Mouse (Mus musculus) heart, embryonic 10.5 days (tissue): ENCODE data around the gene Slc17a4. TPM values are rescaled to one million over a fixed set of nuclear protein-coding genes. Genes with fewer than 3 reads are reported as not detected.

ENCODE experiments used
- DNase-seq: peaks from one replicate; pipeline ENCODE4 v3.0.0-alpha.2; 2017; ENCODE audit warnings: low spot score
- H3K27ac ChIP-seq: fragments of 300-500 bp; sonication (generic); 2 replicates; pipeline ENCODE4 v1.5.1; 2016; ENCODE audit warnings: mild to moderate bottlenecking
- H3K27me3 ChIP-seq: fragments of 300-500 bp; sonication (generic); 2 replicates; pipeline ENCODE4 v1.6.1; 2016; ENCODE audit warnings: mild to moderate bottlenecking; ENCODE audit not compliant: poor library complexity, insufficient read depth, severe bottlenecking
- H3K36me3 ChIP-seq: fragments of 300-500 bp; sonication (generic); 2 replicates; pipeline ENCODE4 v1.6.1; 2016; ENCODE audit warnings: mild to moderate bottlenecking, moderate library complexity
- H3K4me1 ChIP-seq: fragments of 300-500 bp; sonication (generic); 2 replicates; pipeline ENCODE4 v1.6.1; 2016; ENCODE audit warnings: mild to moderate bottlenecking
- H3K4me3 ChIP-seq: fragments of 300-500 bp; sonication (generic); 2 replicates; pipeline ENCODE4 v1.5.1; 2016; ENCODE audit warnings: mild to moderate bottlenecking, moderate library complexity
- H3K9me3 ChIP-seq: fragments of 300-500 bp; sonication (generic); 2 replicates; pipeline ENCODE4 v1.6.1; 2016; ENCODE audit warnings: mild to moderate bottlenecking, moderate library complexity
- WGBS: fragments of 180-500 bp; shearing (Covaris S2); methylation state at CpG from one replicate; pipeline ENCODE4 v1.1.7; 2016; 5-methylcytosine and 5-hydroxymethylcytosine counted together
- polyA plus RNA-seq: library from polyadenylated mRNA; unstranded; fragments of >200 nt; fragmentation: Nextera tagmentation; extraction: Ambion mirVana; gene quantifications from 2 replicates; pipeline ENCODE4 v1.2.1, GENCODE M21; 2016

The Slc17a4 gene
- polyA plus RNA-seq, 1 experiment from 2014 or later = not detected

DNA sequence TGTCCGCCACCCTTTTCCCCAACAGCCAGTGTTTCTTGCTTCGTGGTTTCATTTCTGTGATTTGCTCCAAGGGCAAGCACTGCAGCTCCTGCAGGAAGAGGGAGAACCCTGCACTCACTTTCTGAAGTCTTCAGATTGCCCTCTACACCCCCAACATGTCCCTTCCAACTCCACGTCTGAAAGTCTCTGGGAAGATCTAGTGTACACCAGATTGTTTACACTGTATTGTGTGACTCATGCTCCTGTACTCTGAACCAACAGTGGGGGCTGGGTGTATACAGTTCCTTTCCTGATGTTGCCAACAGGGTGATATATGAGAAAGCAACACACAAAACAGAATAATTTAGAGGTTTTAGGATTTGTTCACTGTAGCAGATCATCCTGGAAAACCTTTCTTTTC lies 13.8 kb upstream of the Slc17a4 start:
- no peak for DNase-seq
- 45% methylated on average over 3 of the region's 3 CpGs for WGBS
- Histone ChIP-seq H3K9me3 (no peaks in the 10 kb centered on the region), H3K27ac (no peak overlapping the region), H3K27me3 (no peaks in the 10 kb centered on the region), H3K36me3 (no peaks in the 10 kb centered on the region), H3K4me1 (no peaks in the 10 kb centered on the region; the same call in 1 of the 2 replicates), H3K4me3 (no peak overlapping the region)

DNA sequence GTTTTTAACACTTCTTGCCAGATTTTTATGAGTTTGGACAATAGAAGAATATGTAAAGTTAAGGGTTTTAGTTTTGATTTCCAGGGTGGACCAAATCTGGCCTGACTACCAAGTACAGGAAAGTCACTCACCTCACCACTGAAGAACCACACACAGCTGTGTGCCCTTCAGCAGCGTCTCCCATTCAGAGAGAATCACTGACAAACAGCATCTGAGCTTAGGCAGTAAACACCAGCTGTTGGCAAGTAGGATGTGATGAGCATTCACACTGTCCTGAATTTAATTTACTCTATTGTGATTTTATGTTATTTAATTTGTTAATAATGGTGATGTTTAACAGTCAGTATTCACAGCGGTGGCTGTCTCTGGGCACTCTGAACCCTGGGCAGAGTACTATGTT lies 11.0 kb upstream of the Slc17a4 start:
- Histone ChIP-seq H3K4me1 (no peaks in the 10 kb centered on the region; the same call in 1 of the 2 replicates), H3K27ac (no peak overlapping the region), H3K36me3 (no peaks in the 10 kb centered on the region), H3K4me3 (no peak overlapping the region), H3K9me3 (no peaks in the 10 kb centered on the region), H3K27me3 (no peaks in the 10 kb centered on the region)
- DNase-seq = no peak
- 79% methylated on average over 2 of the region's 2 CpGs for WGBS

GRCm38 (mm10) chr13:23917674-23918073 lies 2.9 kb upstream of the Slc17a4 start:
- H3K4me3 ChIP-seq = no peak overlapping the region
- no peak overlapping the region for H3K27ac ChIP-seq
- 0 out of 2 replicates have a peak, but pooled peaks cover 4% of the 10 kb centered on the region for H3K27me3 ChIP-seq
- WGBS = 68% methylated on average over 4 of the region's 4 CpGs
- no peaks in the 10 kb centered on the region for H3K9me3 ChIP-seq
- H3K36me3 ChIP-seq = no peaks in the 10 kb centered on the region
- no peak for DNase-seq
- peaks cover 30% of the 10 kb centered on the region for H3K4me1 ChIP-seq

- 37% methylated on average over 1 of the region's 1 CpGs for WGBS
- 0 out of 2 replicates have a peak overlapping the region, but pooled peaks have one; percentile 22 for H3K27ac ChIP-seq
- no peak for DNase-seq
Observed at GRCm38 (mm10) chr13:23916132-23916531, 1.3 kb upstream of the Slc17a4 start.

GRCm38 (mm10) chr13:23913791-23914306 lies 960 bp downstream of the Slc17a4 start:
- DNase-seq = peak; percentile 80
- H3K9me3 ChIP-seq = no peaks in the 10 kb centered on the region
- H3K27ac ChIP-seq = 0 out of 2 replicates have a peak overlapping the region, but pooled peaks have one; percentile 52
- WGBS = 12% methylated on average over 6 of the region's 6 CpGs
- H3K4me3 ChIP-seq = no peak overlapping the region
- peaks cover 30% of the 10 kb centered on the region for H3K4me1 ChIP-seq
- no peaks in the 10 kb centered on the region for H3K36me3 ChIP-seq
- peaks cover 14% of the 10 kb centered on the region; the same call in 1 of the 2 replicates for H3K27me3 ChIP-seq

More at GRCm38 (mm10) chr13:23916132-23916531, 1.3 kb upstream of the Slc17a4 start:
- Histone ChIP-seq H3K4me3 (no peak overlapping the region), H3K4me1 (peaks cover 30% of the 10 kb centered on the region), H3K36me3 (no peaks in the 10 kb centered on the region), H3K9me3 (no peaks in the 10 kb centered on the region), H3K27me3 (0 out of 2 replicates have a peak, but pooled peaks cover 7% of the 10 kb centered on the region)

DNA sequence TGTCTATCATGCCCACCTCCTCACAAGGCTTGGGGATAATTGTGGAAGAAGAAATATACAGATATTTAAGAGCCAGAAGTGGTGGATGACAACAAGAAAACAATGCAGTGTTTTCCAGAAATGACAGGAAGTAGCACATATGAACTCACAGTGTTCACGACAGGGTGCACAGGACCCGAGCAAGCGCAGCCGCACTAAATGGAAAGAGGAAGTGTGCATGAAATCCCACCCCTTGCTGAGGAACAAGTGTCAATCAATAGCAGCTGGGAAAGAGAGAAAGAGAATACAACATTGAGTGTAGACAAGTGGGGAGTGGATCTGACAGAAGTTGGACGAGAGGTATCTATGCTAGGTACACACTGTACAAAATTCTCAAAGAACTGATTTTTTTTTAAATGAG lies 3.5 kb downstream of the Slc17a4 start:
- Histone ChIP-seq H3K27ac (no peak overlapping the region), H3K36me3 (no peaks in the 10 kb centered on the region), H3K27me3 (peaks cover 28% of the 10 kb centered on the region; the same call in 1 of the 2 replicates), H3K9me3 (no peaks in the 10 kb centered on the region), H3K4me1 (peaks cover 27% of the 10 kb centered on the region), H3K4me3 (no peak overlapping the region)
- WGBS = 85% methylated on average over 5 of the region's 5 CpGs
- DNase-seq = no peak

DNA sequence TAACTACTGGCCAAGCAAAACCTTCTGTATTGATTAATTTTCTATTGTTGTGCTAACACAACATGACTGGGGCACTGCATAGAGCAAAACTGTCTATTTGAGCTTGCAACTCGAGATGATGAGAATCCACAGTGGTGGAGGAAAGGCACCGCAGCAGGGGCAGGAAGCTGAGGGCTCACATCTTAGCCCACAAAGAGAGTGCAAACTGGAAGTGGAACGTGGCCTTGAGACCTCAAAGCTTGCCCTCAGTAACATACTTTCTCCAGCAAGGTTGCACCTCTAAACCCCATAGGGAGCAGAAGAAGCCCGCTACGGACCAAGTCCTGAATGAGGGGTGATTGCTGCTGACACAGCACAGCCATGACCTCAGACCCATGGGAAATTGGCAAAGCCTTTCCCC lies 4.7 kb downstream of the Slc17a4 start:
- Histone ChIP-seq H3K36me3 (no peaks in the 10 kb centered on the region), H3K27me3 (peaks cover 33% of the 10 kb centered on the region), H3K4me1 (peaks cover 14% of the 10 kb centered on the region), H3K9me3 (no peaks in the 10 kb centered on the region), H3K4me3 (no peak overlapping the region), H3K27ac (no peak overlapping the region)
- WGBS = 72% methylated on average over 5 of the region's 5 CpGs
- no peak for DNase-seq

- DNase-seq = no peak
- Histone ChIP-seq H3K27me3 (peaks cover 38% of the 10 kb centered on the region), H3K4me3 (no peak overlapping the region), H3K27ac (no peak overlapping the region), H3K36me3 (no peaks in the 10 kb centered on the region), H3K9me3 (no peaks in the 10 kb centered on the region), H3K4me1 (0 out of 2 replicates have a peak, but pooled peaks cover 3% of the 10 kb centered on the region)
- WGBS = 87% methylated on average over 5 of the region's 5 CpGs
Observed at GRCm38 (mm10) chr13:23906906-23907305, 7.9 kb downstream of the Slc17a4 start.

GRCm38 (mm10) chr13:23898242-23898641 lies 16.6 kb downstream of the Slc17a4 start:
- peaks cover 9% of the 10 kb centered on the region; the same call in 1 of the 2 replicates for H3K27me3 ChIP-seq
- peaks cover 5% of the 10 kb centered on the region; the same call in 1 of the 2 replicates for H3K4me1 ChIP-seq
- DNase-seq = no peak
- H3K4me3 ChIP-seq = no peak overlapping the region
- H3K9me3 ChIP-seq = no peaks in the 10 kb centered on the region
- no peaks in the 10 kb centered on the region for H3K36me3 ChIP-seq
- H3K27ac ChIP-seq = no peak overlapping the region
- WGBS = 42% methylated on average over 6 of the region's 6 CpGs

DNA sequence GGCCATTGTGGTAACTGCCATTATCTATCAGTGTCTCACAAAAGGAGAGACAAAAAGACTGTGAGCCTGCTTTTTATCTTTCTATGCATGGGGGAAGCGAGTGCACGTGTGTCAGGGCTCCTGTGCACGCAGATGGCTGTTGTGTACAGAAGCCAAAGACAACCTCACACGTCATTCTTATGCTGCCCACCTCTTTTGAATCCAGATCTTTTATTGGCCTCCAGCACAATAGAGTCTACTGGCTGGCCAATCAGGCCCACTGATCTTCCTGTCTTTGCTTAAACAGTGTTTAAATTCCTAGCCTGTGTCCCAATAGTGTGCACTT lies 21.6 kb downstream of the Slc17a4 start:
- Histone ChIP-seq H3K27me3 (peaks cover 5% of the 10 kb centered on the region; the same call in 1 of the 2 replicates), H3K4me1 (peaks cover 9% of the 10 kb centered on the region), H3K27ac (no peak overlapping the region), H3K9me3 (no peaks in the 10 kb centered on the region), H3K36me3 (no peaks in the 10 kb centered on the region), H3K4me3 (no peak overlapping the region)
- DNase-seq = no peak
- WGBS = 43% methylated on average over 4 of the region's 4 CpGs

- peaks cover 9% of the 10 kb centered on the region for H3K4me1 ChIP-seq
- no peaks in the 10 kb centered on the region for H3K36me3 ChIP-seq
- WGBS = 28% methylated on average over 9 of the region's 9 CpGs
- no peaks in the 10 kb centered on the region for H3K9me3 ChIP-seq
- DNase-seq = no peak
- H3K27me3 ChIP-seq = 0 out of 2 replicates have a peak, but pooled peaks cover 5% of the 10 kb centered on the region
- H3K4me3 ChIP-seq = no peak overlapping the region
- H3K27ac ChIP-seq = no peak overlapping the region
Observed at GRCm38 (mm10) chr13:23892592-23893268, 22.1 kb downstream of the Slc17a4 start.

GRCm38 (mm10) chr13:23889011-23889605 lies 25.7 kb downstream of the Slc17a4 start:
- 66% methylated on average over 6 of the region's 6 CpGs for WGBS
- no peak for DNase-seq
- Histone ChIP-seq H3K4me3 (no peak overlapping the region), H3K27me3 (no peaks in the 10 kb centered on the region), H3K27ac (no peak overlapping the region), H3K9me3 (no peaks in the 10 kb centered on the region), H3K36me3 (no peaks in the 10 kb centered on the region), H3K4me1 (peaks cover 9% of the 10 kb centered on the region)

DNA sequence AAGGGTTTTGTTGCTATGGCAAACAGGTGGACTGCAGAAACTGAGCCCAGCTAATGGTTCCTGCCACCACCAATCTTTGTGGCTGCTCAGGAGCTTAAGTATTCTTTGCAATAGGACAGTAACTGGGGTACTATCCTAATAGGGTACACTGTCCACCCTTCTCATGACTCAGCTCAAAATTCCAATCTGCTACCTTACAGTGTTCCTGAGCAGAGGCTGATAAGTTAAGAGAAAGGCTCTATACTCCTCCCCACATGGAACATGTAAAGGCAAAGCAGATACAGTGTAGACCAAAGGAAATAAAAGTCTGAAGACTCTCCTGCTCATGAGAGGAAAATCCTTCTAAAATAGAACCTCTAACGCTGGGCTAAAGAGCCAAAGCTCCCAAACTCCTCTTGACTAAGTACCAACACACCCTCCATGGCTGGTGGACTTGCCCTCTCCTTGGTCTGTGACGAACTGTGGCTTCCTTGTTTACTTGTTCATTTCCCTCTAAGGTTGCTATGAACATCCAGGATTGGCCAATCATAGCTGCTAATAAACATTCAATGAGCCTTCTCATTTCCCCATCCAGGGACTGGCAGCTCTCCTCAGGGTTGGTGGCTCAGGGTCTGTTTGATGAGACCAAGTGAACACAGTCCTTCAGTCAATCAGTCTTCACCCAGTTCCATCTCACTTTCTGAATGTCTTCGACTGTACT lies 27.6 kb downstream of the Slc17a4 start:
- Histone ChIP-seq H3K9me3 (no peaks in the 10 kb centered on the region), H3K4me1 (no peaks in the 10 kb centered on the region), H3K27ac (no peak overlapping the region), H3K4me3 (no peak overlapping the region), H3K36me3 (no peaks in the 10 kb centered on the region), H3K27me3 (no peaks in the 10 kb centered on the region)
- DNase-seq = no peak
- 73% methylated on average over 3 of the region's 3 CpGs for WGBS
